Comparison of ENCODE assay signal across 9 mouse cellular contexts in the genomic region with DNA sequence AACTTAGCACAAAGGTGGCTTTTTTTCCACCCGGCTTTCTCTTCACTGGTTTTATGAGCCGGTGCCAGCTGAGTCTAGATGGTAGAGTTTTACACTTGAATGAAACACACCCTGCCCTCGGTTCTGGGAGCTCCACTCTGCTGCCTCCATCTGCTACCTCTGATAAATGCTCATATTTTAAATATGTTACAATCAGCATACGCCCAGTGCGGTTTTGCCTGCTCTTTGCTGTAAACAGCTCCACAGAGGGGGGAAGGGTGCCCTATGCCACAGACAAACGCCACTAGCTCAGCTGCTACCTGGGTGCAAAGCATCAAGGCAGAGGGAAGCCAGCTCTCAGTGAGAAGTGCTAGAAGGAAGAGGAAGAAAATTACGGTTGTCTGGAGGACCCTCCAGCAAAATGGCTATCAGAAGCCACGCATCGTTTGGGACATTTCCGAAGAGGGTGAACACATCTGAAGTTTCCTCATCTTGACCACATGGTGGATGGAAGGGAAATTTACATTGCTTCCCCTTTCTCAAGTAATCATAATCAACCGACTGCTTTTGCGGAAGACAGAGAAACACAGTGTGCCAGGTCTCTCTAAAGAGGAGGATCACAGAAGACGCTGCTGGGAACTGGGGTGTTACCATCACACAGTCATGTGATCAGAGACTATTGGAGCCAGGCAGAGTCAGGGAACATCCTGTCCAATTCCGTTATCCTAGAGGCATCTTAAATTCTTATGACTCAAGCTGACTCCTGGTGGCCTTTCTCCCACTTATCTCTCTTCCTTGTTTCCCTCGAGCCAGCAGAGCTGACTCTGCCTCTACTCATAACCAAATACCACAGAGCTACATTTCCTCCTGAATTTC. TPM values are rescaled to one million over a fixed set of nuclear protein-coding genes. Genes with fewer than 3 reads are reported as not detected.
A peak's percentile ranks its signal among the peaks of the same experiment; 100 is the strongest.
DNase-seq lines count a peak whose midpoint lies in the region; ATAC-seq and TF ChIP-seq lines count a peak whose summit lies in the region.
"Had no signal": no experiment of that assay in that cellular context is flagged by ENCODE, and none has a peak within 500 bp of the region (broad histone marks: within the 10 kb centered on the region; RNA-seq: fewer than 3 reads in every experiment).

No protein-coding gene starts in this region.

- TF ChIP-seq CTCF in E14TG2a.4 (conservative IDR thresholded peaks at IDR 0.05; ENCODE audit: low read length): no peak

- H3K4me1 ChIP-seq in E14TG2a.4 (replicated peaks; ENCODE audit: low read depth, low read length): peaks cover 23% of the 10 kb centered on the region
- H3K4me1 ChIP-seq in liver, embryonic 11.5 days (replicated peaks; ENCODE audit: control insufficient read depth, insufficient read depth, low read length): peaks cover 5% of the 10 kb centered on the region

- 31% methylated on average over 15 of the region's 15 CpGs for WGBS in liver, embryonic 11.5 days

- no peaks in the 10 kb centered on the region for H3K9me3 ChIP-seq in E14TG2a.4 (ENCODE audit: low read length)
- no peaks in the 10 kb centered on the region for H3K9me3 ChIP-seq in liver, embryonic 11.5 days (ENCODE audit: control insufficient read depth, low read length)
- H3K9me3 ChIP-seq: limb, embryonic 12.5 days had no signal

- no peaks in the 10 kb centered on the region; the same call in 1 of the 2 replicates for H3K27me3 ChIP-seq in E14TG2a.4 (ENCODE audit: insufficient read depth, low read length)
- H3K27me3 ChIP-seq in liver, embryonic 11.5 days (replicated peaks; ENCODE audit: control insufficient read depth, insufficient read depth, low read length): no peaks in the 10 kb centered on the region
- H3K27me3 ChIP-seq: limb, embryonic 12.5 days had no signal

- H3K4me2 ChIP-seq in liver, embryonic 11.5 days: peak overlapping the region; percentile 62
- H3K4me2 ChIP-seq: limb, embryonic 12.5 days had no signal

- H3K9ac ChIP-seq in liver, embryonic 11.5 days (ENCODE audit: low read depth, low read length): peak overlapping the region; percentile 59
- H3K9ac ChIP-seq: limb, embryonic 12.5 days had no signal

- DNase-seq in adrenal gland, postnatal 10 days: peak; percentile 13
- no peak for DNase-seq in adrenal gland, adult 8-10 months
- DNase-seq in cerebellum, postnatal 10 days: peak; percentile 79 to 81
- peak; percentile 6 for DNase-seq in heart, postnatal 4 days
- DNase-seq in liver, embryonic 11.5 days (ENCODE audit: low spot score): peak; percentile 67
- peak; percentile 85 to 86 for DNase-seq in natural killer cell, adult 2 months (ENCODE audit: low spot score in 2 of 2)
- peak; percentile 18 for DNase-seq in yolk sac, embryonic 10.5 days (ENCODE audit: low spot score)

- ATAC-seq in liver, embryonic 11.5 days (replicated peaks; ENCODE audit: low FRiP score): peak; percentile 99

- H3K36me3 ChIP-seq in E14TG2a.4 (ENCODE audit: insufficient read depth, low read length): no peaks in the 10 kb centered on the region
- no peaks in the 10 kb centered on the region for H3K36me3 ChIP-seq in liver, embryonic 11.5 days (ENCODE audit: control insufficient read depth, insufficient read depth, low read length)
- H3K36me3 ChIP-seq: limb, embryonic 12.5 days had no signal

- peak overlapping the region; percentile 94 for H3K27ac ChIP-seq in liver, embryonic 11.5 days (ENCODE audit: low read depth, low read length)
- H3K27ac ChIP-seq: limb, embryonic 12.5 days had no signal

- H3K4me3 ChIP-seq in E14TG2a.4 (replicated peaks; ENCODE audit: low read length): 0 out of 2 replicates have a peak overlapping the region, but pooled peaks have one; percentile 8
- peak overlapping the region; percentile 25; the same call in 1 of the 2 replicates for H3K4me3 ChIP-seq in liver, embryonic 11.5 days (ENCODE audit: low read depth, low read length)
- H3K4me3 ChIP-seq: limb, embryonic 12.5 days had no signal

RNA-seq across cellular contexts. Expression of a gene that starts 39.6 kb away (rescaled TPM):
- total RNA-seq in adrenal gland, postnatal 10 days (2021): 100 to 1,000 TPM; 123 to 129 TPM
- 100 to 1,000 TPM; 124 to 201 (median 165) TPM for total RNA-seq in adrenal gland, adult 8-10 months (2022)
- 10 to 100 TPM; 57.3 to 58.4 TPM for total RNA-seq in heart, postnatal 4 days (2021)
- polyA plus RNA-seq in liver, embryonic 11.5 days (2014; fragmentation: Nextera tagmentation; extraction: Ambion mirVana): 261 and 281 TPM in 2 replicates
